Mouse (Mus musculus): ENCODE results near the gene Golm1.

Gene Golm1

DNA sequence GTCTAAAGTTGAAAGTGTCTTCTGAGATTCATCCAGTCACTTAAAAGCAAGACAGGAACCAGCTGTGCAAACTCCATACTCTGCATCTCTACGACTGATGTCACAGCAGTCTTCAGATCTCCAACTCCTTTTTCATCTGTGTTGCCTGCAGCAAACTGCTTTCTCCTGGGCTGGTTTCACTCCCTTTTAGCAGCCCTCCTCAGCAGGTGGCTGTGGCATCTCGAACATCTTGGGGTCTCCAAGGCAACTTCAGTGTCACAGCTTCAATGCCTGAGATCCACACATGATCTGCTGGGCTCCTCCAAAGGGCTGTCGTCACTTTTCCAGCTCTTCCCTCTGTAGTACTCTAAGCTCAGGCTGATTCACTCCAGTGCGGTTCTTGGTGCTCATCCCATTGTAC, 84.9 kb downstream of the Golm1 start:
- WGBS, result 81% methylated on average over 4 of the region's 4 CpGs

DNA sequence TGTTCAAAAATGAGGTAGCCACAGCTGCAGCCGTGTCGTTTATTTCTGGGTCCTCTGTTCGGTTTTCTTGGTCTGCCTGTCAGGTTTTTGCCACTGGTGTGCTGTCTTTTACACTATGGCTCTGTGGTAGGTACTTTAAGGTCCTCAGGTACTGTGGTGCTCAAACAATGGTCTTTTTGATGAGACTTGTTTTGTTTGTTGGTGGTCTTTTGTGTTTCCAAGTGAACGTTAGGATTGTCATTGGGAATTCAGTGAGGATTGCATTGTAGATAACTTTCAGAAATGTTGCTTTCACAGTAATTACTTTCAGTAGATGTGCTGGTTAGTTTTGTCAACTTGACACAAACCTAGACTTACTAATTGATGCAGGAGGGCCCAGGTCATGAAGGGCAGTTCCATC, 85.9 kb downstream of the Golm1 start:
- WGBS, result 73% methylated on average over 4 of the region's 4 CpGs

DNA sequence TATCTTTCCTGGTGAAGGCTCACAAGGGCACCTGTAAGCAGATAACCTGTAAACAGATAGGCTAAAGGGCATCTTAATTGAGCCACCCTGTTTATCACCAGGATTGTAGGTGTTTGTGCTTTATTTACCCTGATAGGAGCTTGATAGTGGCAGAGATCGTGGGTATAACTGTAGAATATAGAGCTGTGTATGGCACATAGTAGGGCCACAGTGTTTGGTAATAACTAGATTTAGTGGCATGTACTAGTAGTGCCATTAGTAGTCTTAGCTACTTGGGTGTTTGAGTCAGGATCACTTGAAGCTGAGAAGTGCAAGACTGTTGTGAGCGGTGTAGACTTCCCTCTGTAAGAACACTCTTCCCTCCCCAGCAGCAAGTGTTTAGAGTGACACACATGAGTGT, 88.4 kb downstream of the Golm1 start:
- 98% methylated on average over 2 of the region's 2 CpGs for WGBS

DNA sequence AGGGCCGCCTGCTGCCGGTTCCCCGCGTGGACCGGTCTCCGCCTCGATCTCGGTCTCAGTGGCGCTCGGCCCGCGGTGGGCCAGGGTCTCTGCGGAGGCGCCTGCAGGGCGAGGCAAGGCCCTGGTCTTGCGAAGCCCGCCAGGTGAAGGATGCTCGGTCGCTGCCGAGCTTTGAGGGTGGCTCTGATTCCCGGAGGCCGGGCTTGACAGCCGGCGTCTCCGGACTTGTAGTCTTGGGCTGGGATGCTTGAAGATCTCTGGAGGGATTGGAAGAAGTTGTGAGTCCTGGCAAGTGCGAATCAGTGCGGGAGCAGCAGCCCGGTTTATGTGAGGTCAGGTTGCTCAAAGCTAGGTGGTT, 90.0 kb downstream of the Golm1 start:
- under 1% methylated on average over 28 of the region's 28 CpGs for WGBS

DNA sequence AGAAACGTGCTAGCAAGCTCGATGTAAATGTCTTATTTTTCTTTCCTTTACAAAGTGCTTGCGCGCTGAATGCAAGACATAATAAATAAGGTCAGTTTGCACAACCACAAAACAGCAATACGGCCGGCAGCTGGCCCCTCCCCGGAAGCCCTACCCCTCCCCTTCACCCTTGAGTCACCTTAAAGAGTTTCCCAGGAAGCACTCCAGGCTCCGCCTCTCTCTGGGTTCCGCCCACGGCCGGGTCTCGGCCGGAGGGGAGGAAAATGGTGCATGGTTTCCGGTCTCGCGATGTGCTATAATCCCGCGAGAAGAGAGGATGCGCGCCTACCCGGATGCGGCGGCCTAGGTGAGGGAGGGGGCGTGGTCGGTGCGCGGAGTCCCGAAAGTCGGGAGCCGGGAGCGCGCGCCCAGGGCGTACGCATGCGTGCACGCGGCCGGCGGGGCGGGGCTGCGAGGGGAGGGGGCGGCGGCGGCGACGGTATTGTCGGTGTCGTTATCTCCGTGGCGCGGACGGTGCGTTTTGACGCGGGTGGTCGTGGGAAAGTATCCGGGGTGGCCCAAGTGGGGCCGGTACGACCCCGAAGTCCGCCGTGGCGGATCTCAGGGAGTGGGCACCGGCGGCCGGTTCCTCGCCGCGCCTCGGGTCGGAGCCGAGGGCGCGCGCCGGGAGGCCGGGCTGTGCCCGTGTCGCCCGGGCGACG, 90.5 kb downstream of the Golm1 start, which contains the start of the genes Agtpbp1 and Naa35:
TSS of gene Agtpbp1 (minus strand) at position 281 of the 701 bp plus-strand sequence.
TSS of gene Naa35 (plus strand) at position 313 of the 701 bp plus-strand sequence.
- WGBS, result under 1% methylated on average over 83 of the region's 83 CpGs

Data from cerebral cortex, adult 2 months (tissue).